Mouse (Mus musculus): ENCODE data around the gene Chrm5.

- TF ChIP-seq CTCF (IDR thresholded peaks at IDR 0.05; ENCODE audit: extremely low read depth, insufficient read depth, low read length) (no peak), POLR2A (IDR thresholded peaks at IDR 0.05; ENCODE audit: extremely low read depth, insufficient read depth, low read length) (no peak)
These were observed 38.0 kb upstream of the Chrm5 start for GRCm38 (mm10) chr2:112518541-112518940.

All from cortical plate, adult 2 months (tissue).